Mouse (Mus musculus): ENCODE data around the gene Mybpc2. TPM values are rescaled to one million over a fixed set of nuclear protein-coding genes. Genes with fewer than 3 reads are reported as not detected.

Mybpc2 gene
- total RNA-seq, 2 experiments from 2014 or later: 0.10 TPM; not detected in 1

DNA sequence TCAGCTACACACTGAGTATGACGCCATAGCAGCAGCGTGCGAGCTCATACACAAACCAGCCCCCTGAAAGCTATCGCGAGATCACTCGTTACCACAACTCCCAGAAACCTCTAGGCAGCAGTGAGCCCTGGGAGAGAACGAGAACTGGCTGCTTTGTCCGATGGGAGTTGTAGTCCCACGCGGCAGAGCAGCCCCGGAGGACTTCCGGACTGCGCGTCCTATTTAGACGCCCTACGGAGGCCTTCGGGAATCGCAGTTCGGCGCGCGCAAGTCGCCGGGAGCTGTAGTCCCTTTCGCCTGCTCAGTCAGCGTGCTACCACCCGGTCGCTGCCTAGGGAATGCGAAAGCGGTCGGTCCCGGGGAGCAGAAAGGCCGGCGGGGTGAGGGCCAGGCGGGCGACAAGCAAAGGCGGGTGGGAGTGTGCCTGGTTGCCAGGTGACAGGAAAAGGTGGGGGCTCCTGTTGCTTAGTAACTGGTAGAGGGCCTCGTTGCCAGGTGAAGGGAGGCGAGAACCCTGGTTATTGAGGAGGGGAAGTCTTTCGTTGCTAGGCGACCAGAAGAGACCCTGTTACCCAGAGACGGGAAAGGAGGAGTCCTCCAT lies 56.5 kb downstream of the Mybpc2 start, which contains the start of gene Josd2:
Josd2 (plus strand) TSS at position 170 of the 601 bp plus-strand sequence.
- intact Hi-C loops (cut with DNase I): no loop called here
- peak; percentile 95 for DNase-seq

DNA sequence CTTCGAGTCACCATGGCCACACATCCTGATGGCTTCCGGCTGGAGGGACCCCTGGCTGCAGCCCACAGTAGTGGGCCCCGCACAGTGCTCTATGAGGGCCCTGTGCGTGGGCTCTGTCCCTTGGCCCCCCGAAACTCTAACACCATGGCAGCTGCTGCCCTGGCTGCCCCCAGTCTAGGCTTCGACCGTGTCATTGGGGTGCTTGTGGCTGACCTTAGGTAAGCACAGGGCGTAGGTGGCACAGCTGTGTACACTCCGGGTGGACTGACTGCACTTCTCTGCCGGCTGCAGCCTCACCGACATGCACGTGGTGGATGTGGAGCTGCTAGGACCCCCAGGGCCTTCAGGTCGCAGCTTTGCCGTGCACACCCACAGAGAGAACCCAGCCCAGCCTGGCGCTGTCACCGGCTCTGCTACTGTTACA lies 57.6 kb downstream of the Mybpc2 start:
- no peak for DNase-seq
- intact Hi-C loops (cut with DNase I): no loop called here

DNA sequence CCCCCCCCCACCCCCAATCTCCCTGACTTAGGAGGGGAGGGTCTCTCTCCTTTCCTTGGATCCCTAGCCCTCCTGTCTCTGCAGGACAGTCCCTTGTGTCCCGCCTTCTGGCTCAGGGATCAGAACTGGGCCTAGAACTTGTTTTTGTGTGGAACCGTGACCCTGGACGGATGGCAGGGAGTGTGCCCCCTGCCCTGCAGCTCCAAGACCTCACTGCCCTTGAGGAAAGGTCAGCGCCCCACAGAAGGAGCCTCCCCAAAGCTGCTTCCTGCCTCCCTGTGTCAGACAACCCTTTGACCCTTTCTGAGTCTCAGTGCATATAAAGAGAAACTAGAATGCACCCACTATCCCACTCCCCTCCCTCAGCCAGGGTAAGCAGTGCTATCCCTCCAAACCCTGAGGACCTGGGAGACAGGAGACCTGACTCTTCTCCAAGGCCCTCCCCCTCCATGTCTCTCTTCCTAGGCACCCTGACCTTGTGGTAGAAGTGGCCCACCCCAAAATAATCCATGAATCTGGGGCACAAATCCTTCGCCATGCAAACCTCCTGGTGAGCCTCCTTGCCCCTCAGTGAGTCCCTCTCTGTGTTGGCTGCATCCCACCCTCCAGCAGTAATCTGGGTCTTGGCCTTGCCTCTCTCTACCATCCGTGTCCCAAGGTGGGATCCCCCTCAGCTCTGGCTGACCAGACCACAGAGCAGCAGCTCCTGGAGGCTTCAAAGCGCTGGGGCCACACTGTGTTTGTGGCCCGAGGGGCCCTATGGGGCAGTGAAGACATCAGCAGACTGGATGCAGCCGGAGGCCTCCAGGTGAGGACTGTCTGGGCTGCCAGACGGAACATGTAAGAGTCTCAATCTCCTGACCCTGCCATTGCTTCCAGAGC lies 58.2 kb downstream of the Mybpc2 start:
- DNase-seq: no peak
- intact Hi-C loops (cut with DNase I): no loop called here

DNA sequence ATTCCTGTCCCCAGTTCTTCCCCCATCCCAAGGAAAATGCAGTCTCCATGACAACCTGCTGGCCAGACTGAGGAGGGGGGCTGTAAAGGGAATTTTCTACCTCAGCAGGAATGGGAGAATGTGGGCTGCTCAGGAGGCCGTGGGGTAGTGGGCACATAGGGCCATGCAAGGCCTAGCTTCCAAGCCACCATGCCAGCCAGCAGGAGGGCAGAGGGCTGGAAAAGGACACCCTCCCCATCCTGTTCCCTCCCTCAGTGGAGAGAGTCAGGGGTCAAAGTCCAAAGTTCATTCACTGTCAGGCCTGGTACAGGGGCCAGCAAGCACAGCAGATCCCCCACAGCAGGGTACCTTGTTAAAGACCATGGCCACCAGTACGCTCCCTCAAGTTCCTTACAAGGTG lies 59.3 kb downstream of the Mybpc2 start, which contains the start of gene Aspdh:
Aspdh (plus strand) TSS at position 281 of the 400 bp plus-strand sequence.
- intact Hi-C loops (cut with DNase I): no loop called here
- DNase-seq: no peak

- intact Hi-C loops (cut with DNase I): no loop called here
- peak; percentile 93 for DNase-seq
Observed at GRCm38 (mm10) chr7:44464511-44464910, 59.9 kb downstream of the Mybpc2 start.

GRCm38 (mm10) chr7:44463556-44464225 lies 60.8 kb downstream of the Mybpc2 start:
- intact Hi-C loops (cut with DNase I): no loop called here
- DNase-seq: no peak

GRCm38 (mm10) chr7:44463056-44463425 lies 61.4 kb downstream of the Mybpc2 start:
- no peak for DNase-seq
- intact Hi-C loops (cut with DNase I): no loop called here

- peak; percentile 64 for DNase-seq
- intact Hi-C loops (cut with DNase I): no loop called here
Observed at GRCm38 (mm10) chr7:44462218-44463055, 62.0 kb downstream of the Mybpc2 start.

DNA sequence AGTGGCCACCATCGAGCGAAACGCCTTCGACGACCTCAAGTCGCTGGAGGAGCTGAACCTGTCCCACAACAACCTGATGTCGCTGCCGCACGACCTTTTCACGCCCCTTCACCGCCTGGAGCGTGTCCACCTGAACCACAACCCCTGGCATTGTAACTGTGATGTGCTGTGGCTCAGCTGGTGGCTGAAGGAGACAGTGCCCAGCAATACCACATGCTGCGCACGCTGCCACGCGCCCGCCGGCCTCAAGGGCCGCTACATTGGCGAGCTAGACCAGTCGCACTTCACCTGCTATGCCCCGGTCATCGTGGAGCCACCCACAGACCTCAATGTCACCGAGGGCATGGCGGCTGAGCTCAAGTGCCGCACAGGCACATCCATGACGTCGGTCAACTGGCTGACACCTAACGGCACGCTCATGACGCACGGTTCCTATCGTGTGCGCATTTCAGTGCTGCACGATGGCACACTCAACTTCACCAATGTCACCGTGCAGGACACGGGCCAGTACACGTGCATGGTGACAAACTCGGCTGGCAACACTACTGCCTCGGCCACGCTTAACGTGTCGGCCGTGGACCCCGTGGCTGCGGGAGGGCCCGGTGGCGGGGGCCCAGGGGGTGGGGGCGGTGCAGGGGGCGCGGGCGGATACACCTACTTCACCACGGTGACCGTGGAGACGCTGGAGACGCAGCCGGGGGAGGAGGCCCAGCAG lies 62.8 kb downstream of the Mybpc2 start:
- DNase-seq: no peak
- intact Hi-C loops (cut with DNase I): no loop called here

DNA sequence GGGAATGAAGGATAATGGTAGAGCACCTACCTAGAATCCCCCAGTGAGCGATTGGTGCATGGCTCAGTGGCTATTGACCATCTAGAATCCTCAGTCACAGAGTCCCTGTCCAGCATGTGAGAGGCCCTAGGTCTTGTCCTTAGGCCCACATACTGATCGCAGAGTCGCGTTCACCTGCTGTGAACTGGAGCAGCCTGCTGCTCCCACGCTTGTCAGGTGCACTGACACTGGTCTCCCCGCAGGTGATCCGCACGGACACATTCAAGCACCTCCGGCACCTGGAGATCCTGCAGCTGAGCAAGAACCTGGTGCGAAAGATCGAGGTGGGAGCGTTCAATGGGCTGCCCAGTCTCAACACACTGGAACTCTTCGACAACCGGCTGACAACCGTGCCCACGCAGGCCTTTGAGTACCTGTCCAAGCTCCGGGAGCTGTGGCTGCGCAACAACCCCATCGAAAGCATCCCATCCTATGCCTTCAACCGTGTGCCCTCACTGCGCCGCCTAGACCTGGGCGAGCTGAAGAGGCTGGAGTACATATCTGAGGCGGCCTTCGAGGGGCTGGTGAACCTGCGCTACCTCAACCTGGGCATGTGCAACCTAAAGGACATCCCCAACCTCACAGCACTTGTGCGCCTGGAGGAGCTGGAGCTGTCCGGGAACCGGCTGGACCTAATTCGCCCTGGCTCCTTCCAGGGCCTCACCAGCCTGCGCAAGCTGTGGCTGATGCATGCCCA lies 63.5 kb downstream of the Mybpc2 start:
- no peak for DNase-seq
- intact Hi-C loops (cut with DNase I): no loop called here

GRCm38 (mm10) chr7:44460067-44460466 lies 64.4 kb downstream of the Mybpc2 start:
- DNase-seq: no peak
- intact Hi-C loops (cut with DNase I): no loop called here

DNA sequence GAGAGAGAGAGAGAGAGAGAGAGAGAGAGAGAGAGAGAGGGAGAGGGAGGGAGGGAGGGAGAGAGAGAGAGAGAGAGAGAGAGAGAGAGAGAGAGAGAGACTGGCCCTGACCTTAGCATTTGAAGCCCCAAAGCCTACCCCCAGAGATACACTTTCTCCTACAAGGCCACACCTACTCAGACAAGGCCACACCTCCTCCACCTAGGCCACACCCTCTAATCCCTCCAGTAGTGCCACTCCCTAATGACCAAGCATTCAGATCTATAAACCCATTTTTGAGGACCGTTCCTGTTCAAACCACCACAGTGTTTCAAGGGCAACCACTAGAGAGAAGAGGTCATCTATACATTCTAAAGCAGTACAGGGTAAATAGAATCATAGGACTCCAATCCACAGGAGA lies 68.2 kb downstream of the Mybpc2 start:
- DNase-seq: no peak
- intact Hi-C loops (cut with DNase I): no loop called here

- intact Hi-C loops (cut with DNase I): no loop called here
- DNase-seq: no peak
Observed at GRCm38 (mm10) chr7:44453256-44453655, 71.2 kb downstream of the Mybpc2 start.

Small RNA genes within 50 kb of the gene (microRNA-seq; reads per million reads assigned to microRNA genes)
- 0.90 reads per million for gene Mir7052
- gene Mir7053: not detected

Other genes with a start within 250 kb of the Mybpc2 start
- gene Clec11a, start 217.8 kb downstream of the Mybpc2 start, total RNA-seq (2021): 1 to 10 TPM; 2.5 to 2.8 TPM
- gene Shank1, start 214.4 kb downstream of the Mybpc2 start, total RNA-seq (2021): 100 to 1,000 TPM; 299 to 336 TPM
- gene Syt3, start 140.6 kb downstream of the Mybpc2 start, total RNA-seq (2021): 10 to 100 TPM; 45.1 to 52.4 TPM
- gene 1700008O03Rik, start 138.8 kb downstream of the Mybpc2 start, total RNA-seq (2021): 1 to 10 TPM; 1.3 to 2.4 TPM
- 100 to 1,000 TPM; 357 to 379 TPM for gene Lrrc4b, start 95.6 kb downstream of the Mybpc2 start, total RNA-seq (2021)
- gene Aspdh, start 59.3 kb downstream of the Mybpc2 start, total RNA-seq (2021): 10 to 100 TPM; 20.5 to 24.5 TPM
- gene Josd2, start 56.7 kb downstream of the Mybpc2 start, total RNA-seq (2021): 10 to 100 TPM; 31.9 to 32.6 TPM
- 100 to 1,000 TPM; 146 to 150 TPM for gene Emc10, start 28.1 kb downstream of the Mybpc2 start, total RNA-seq (2021)
- 10 to 100 TPM; 23.8 to 27.3 TPM for gene Fam71e1, start 28.1 kb downstream of the Mybpc2 start, total RNA-seq (2021)
- gene Spib, start 7.4 kb upstream of the Mybpc2 start, total RNA-seq (2021): under 1 TPM in 1 of 2 experiments, not detected in 1; 0.20 TPM
- gene Pold1, start 24.2 kb upstream of the Mybpc2 start, total RNA-seq (2021): 10 to 100 TPM; 13.6 to 14.4 TPM
- 10 to 100 TPM; 44.4 to 55.0 TPM for gene Nr1h2, start 29.3 kb upstream of the Mybpc2 start, total RNA-seq (2021)
- gene Napsa, start 47.7 kb upstream of the Mybpc2 start, total RNA-seq (2021): under 1 TPM in 1 of 2 experiments, not detected in 1; 0.30 TPM
- 10 to 100 TPM; 31.0 to 33.0 TPM for gene Kcnc3, start 66.0 kb upstream of the Mybpc2 start, total RNA-seq (2021)
- gene Myh14, start 146.2 kb upstream of the Mybpc2 start, total RNA-seq (2021): 1 to 10 TPM; 3.0 to 5.7 TPM
- not detected for gene Izumo2, start 184.1 kb upstream of the Mybpc2 start, total RNA-seq (2021)
- 10 to 100 TPM; 19.6 to 25.9 TPM for gene Vrk3, start 223.8 kb upstream of the Mybpc2 start, total RNA-seq (2021)
- gene Zfp473, start 226.4 kb upstream of the Mybpc2 start, total RNA-seq (2021): under 1 TPM; 0.84 to 0.91 TPM